Mouse (Mus musculus) lung, postnatal 0 days (tissue): ENCODE results near the gene 1700028K03Rik. TPM values are rescaled to one million over a fixed set of nuclear protein-coding genes. Genes with fewer than 3 reads are reported as not detected.

Experiments
- ATAC-seq: fragments of 200-750 bp; cut with Nextera tagmentation; 2 replicates; pipeline ENCODE4 v1.8.0; 2017; ENCODE audit warnings: moderate library complexity
- DNase-seq: peaks from one replicate; pipeline ENCODE4 v3.0.0-alpha.2; 2016; ENCODE audit warnings: low spot score
- H3K27ac ChIP-seq: fragments of 300-500 bp; sonication (generic); 2 replicates; pipeline ENCODE4 v1.5.1; 2014; ENCODE audit warnings: antibody characterized with exemption, mild to moderate bottlenecking, low read length, mixed read lengths
- H3K27me3 ChIP-seq: fragments of 300-500 bp; sonication (generic); replicated peaks from 2 replicates; pipeline ENCODE4 v1.6.1; 2014; ENCODE audit warnings: low read length, mixed read lengths; ENCODE audit not compliant: insufficient read depth
- H3K36me3 ChIP-seq: fragments of 300-500 bp; sonication (generic); 2 replicates; pipeline ENCODE4 v1.6.1; 2014; ENCODE audit warnings: low read length, mixed read lengths; ENCODE audit not compliant: insufficient read depth
- H3K4me1 ChIP-seq: fragments of 300-500 bp; sonication (generic); 2 replicates; pipeline ENCODE4 v1.6.1; 2014; ENCODE audit warnings: antibody characterized with exemption, low read depth, low read length, mixed read lengths; ENCODE audit not compliant: insufficient read depth
- H3K4me2 ChIP-seq: fragments of 300-500 bp; sonication (generic); replicated peaks from 2 replicates; pipeline ENCODE4 v1.6.1; 2014; ENCODE audit warnings: low read depth, mild to moderate bottlenecking, low read length, moderate library complexity, mixed read lengths
- H3K4me3 ChIP-seq: fragments of 300-500 bp; sonication (generic); 2 replicates; pipeline ENCODE4 v1.5.1; 2014; ENCODE audit warnings: low read depth, low read length
- H3K9ac ChIP-seq: fragments of 300-500 bp; sonication (generic); replicated peaks from 2 replicates; pipeline ENCODE4 v1.6.1; 2014; ENCODE audit warnings: low read depth, mild to moderate bottlenecking
- H3K9me3 ChIP-seq: fragments of 300-500 bp; sonication (generic); 2 replicates; pipeline ENCODE4 v1.6.1; 2016; ENCODE audit warnings: low read length, mixed read lengths
- CTCF ChIP-seq: IDR thresholded peaks from 2 replicates; pipeline ENCODE4 v1.5.1; 2016; ENCODE audit warnings: antibody characterized with exemption, mild to moderate bottlenecking
- EP300 ChIP-seq: IDR thresholded peaks from 2 replicates; pipeline ENCODE4 v1.6.1; 2016; ENCODE audit warnings: antibody characterized with exemption, mild to moderate bottlenecking, control low read depth
- WGBS: fragments of 180-500 bp; shearing (Covaris S2); extraction: QIAGEN DNeasy Blood & Tissue Kit; methylation state at CpG from one replicate; pipeline ENCODE4 v1.1.7; 2014; 5-methylcytosine and 5-hydroxymethylcytosine counted together
- polyA plus RNA-seq: library from polyadenylated mRNA; unstranded; fragments of >200 nt; fragmentation: Nextera tagmentation; extraction: Ambion mirVana; gene quantifications from 2 replicates; pipeline ENCODE4 v1.2.1, GENCODE M21; 2015

Gene 1700028K03Rik
- polyA plus RNA-seq, 1 experiment from 2014 or later, result 0.18 TPM

DNA sequence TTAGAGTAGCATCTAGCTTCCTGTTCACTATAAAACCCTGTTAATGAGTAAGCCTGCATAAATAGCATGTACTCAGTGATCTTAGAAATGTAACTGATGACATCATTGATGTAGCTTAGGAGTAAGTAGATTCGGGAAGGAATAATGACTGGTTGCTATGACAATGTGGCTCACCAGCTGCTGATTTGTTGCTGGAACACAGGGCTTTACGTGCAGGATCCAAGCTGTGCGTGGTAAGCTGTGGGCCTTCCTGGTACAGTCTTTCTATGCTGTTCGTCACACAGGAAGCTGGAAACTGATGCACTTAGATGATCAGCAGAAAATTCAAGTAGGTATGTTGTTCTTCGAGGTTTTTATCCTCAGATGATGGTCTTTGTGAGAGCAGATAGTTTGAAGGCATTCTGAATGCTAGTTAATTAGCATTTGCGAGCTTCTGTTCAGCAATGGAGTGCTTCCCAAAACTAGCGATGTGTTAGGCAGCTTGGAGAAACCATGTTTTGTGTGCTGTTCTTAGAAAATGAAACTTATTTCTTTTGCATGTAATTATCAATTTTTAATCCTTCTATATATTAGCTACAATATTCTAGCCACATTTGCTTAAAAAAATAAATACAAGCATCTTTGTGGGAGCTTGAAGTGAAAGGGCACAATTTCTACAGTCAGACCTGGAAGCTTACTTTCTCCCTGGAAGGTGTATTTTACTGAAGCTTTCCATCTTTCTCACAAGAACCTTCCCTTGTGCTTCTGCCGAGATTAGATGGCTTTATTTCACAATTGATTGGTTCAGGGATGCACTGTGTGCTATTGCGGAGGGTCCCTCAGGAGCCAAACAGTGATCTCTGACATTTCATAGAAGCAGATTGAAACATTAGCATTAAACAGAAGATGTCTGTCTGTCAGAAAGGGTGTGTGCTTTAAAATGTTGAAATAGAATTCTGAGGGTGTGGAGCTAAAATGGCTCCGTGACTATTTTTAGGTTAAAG lies 36.7 kb upstream of the 1700028K03Rik start:
- no peak overlapping the region for H3K27ac ChIP-seq
- H3K4me3 ChIP-seq, result no peak overlapping the region
- no peaks in the 10 kb centered on the region for H3K4me1 ChIP-seq
- ATAC-seq, result no peak
- no peak overlapping the region for H3K9ac ChIP-seq
- H3K9me3 ChIP-seq, result no peaks in the 10 kb centered on the region
- TF ChIP-seq EP300, result no peak
- TF ChIP-seq CTCF, result no peak
- no peaks in the 10 kb centered on the region for H3K27me3 ChIP-seq
- DNase-seq, result no peak
- no peaks in the 10 kb centered on the region for H3K36me3 ChIP-seq
- WGBS, result 74% methylated on average over 10 of the region's 10 CpGs
- no peak overlapping the region for H3K4me2 ChIP-seq

DNA sequence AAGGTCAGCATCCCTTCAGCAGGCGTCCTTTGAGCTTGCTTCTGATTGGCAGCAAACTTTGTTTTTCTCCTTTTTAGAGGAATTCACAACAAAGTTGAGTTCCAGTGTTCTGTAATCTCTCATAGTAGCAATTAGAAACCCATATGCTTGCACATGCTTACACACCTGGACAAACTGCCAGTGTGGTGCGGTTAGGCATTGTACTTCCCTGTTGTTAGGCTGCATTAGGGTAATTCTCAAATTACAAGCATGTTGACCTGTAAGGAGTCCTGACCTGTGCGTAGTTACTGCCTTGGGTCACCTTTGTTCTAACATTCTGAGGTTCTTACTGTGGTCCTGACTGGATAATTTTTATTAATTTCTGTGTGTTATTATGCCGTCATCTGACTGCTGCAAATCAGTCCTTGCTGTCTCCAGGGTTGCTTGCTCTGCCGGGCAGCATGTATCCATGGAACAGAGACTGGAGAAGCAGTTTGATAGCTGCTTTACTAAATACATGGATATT lies 35.7 kb upstream of the 1700028K03Rik start:
- H3K36me3 ChIP-seq, result no peaks in the 10 kb centered on the region
- ATAC-seq (no peak), DNase-seq (no peak)
- WGBS, result 68% methylated on average over 5 of the region's 5 CpGs
- no peak overlapping the region for H3K27ac ChIP-seq
- no peak overlapping the region for H3K4me3 ChIP-seq
- no peaks in the 10 kb centered on the region for H3K9me3 ChIP-seq
- H3K4me2 ChIP-seq, result no peak overlapping the region
- no peak overlapping the region for H3K9ac ChIP-seq
- TF ChIP-seq EP300, result no peak
- no peak for TF ChIP-seq CTCF
- no peaks in the 10 kb centered on the region for H3K4me1 ChIP-seq
- H3K27me3 ChIP-seq, result no peaks in the 10 kb centered on the region

DNA sequence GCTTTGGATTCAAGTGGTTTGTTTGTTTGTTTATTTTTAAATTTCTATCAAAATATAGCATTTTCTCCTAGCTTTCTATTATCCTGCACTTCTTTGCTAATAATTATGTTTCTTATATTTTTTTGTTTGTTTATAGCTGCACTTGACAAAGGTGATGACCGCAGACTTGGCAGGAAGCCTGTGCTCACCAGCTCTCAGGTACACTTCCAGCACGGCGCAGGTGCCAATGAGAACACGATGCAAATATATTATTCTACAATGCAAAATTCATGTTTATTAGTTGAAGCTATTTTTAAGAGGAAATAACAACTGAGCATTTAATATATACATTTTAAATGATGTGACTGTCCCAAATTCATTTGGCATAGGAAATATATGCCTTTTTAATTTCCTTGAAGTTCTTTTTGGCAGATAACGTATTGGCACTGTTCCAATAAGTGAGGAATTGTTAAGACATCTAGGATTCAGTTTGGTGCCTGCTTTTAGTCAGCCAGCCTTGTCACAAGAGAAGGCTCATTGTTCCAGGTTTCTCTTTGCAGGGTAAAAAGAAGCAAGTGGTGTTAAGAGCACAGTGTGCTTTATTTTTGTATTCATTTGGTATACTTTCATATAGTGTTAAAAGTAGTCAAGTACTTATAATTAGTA lies 34.5 kb upstream of the 1700028K03Rik start:
- DNase-seq, result no peak
- Histone ChIP-seq H3K27me3 (no peaks in the 10 kb centered on the region), H3K4me1 (no peaks in the 10 kb centered on the region), H3K27ac (no peak overlapping the region), H3K4me3 (no peak overlapping the region), H3K36me3 (no peaks in the 10 kb centered on the region), H3K9ac (no peak overlapping the region), H3K4me2 (no peak overlapping the region), H3K9me3 (no peaks in the 10 kb centered on the region)
- no peak for TF ChIP-seq EP300
- 72% methylated on average over 5 of the region's 5 CpGs for WGBS
- ATAC-seq, result no peak

DNA sequence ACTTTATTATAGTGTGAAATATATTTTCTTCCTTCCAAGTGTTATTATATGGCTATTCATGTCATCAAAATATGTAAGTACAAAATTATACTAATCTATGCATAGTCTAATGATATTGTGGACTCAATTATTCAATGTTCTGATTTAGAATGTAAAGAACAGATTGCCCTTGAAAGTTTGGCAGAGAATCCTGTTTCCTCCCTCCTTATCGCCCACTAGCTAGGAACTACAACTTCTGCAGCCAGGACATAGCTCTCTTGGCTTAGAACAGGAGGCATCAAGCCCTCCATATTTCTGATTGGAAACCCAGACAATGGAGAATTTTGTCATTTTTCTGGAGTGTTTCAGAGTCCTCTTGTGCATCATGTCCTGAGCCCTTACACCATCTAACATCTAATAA lies 33.8 kb upstream of the 1700028K03Rik start:
- H3K4me3 ChIP-seq, result no peak overlapping the region
- H3K9me3 ChIP-seq, result no peaks in the 10 kb centered on the region
- H3K27me3 ChIP-seq, result no peaks in the 10 kb centered on the region
- H3K27ac ChIP-seq, result no peak overlapping the region
- DNase-seq (no peak), ATAC-seq (no peak)
- no peaks in the 10 kb centered on the region for H3K36me3 ChIP-seq
- H3K4me1 ChIP-seq, result no peaks in the 10 kb centered on the region
- no peak overlapping the region for H3K4me2 ChIP-seq
- no peak for TF ChIP-seq CTCF
- TF ChIP-seq EP300, result no peak
- no peak overlapping the region for H3K9ac ChIP-seq
- 86% methylated on average over 1 of the region's 1 CpGs for WGBS

DNA sequence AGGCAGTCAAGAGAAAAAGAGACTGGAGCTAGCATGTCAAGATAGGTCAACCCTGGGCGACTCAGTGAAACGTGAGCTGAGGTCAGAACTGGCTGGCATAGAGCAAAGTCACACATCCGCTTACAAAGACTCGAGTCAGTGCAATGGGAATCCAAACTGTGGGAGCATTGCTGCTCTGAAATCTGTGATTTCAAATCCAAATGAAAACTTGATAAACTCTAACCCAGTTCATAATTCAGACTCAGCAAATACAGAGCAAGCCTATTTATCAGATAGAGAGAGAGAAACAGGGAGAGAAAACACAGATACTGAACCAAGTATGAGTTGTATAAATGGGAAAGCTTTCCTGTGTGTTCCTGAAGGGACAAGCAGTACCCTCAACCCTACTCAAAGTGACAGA lies 27.2 kb upstream of the 1700028K03Rik start, which contains the start of gene Gm42669:
Gene Gm42669, plus strand, starts transcription at position 301 of the 400 bp plus-strand sequence.
- 76% methylated on average over 4 of the region's 4 CpGs for WGBS
- H3K27me3 ChIP-seq, result no peaks in the 10 kb centered on the region
- no peak within 1 kb of the TSS for H3K27ac ChIP-seq
- ATAC-seq (no peak), DNase-seq (no peak)
- H3K9me3 ChIP-seq, result no peaks in the 10 kb centered on the region
- H3K4me2 ChIP-seq, result no peak within 1 kb of the TSS
- no peak within 1 kb of the TSS for H3K9ac ChIP-seq
- no peak within 1 kb of the TSS for H3K4me3 ChIP-seq
- no peaks in the 10 kb centered on the region for H3K4me1 ChIP-seq
- TF ChIP-seq EP300 (no peak), CTCF (no peak)
- H3K36me3 ChIP-seq, result no peaks in the 10 kb centered on the region

DNA sequence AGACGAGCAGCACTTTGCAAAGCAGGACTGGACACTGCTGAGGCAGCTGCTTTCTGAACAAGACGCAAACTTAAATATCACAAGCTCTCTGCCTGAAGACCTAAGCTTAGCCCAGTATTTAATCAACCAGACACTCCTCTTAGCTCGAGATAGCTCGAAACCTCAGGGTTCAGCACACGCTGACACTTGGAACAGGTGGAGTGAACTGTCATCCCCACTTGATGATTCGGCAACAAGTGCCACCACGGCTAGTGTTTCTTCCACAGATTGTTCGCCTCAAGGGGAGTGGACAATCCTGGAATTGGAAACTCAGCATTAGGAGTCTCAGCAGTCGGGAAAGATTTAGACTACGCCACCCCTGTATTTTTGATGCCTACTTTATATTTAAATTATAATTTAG lies 24.0 kb upstream of the 1700028K03Rik start:
- Histone ChIP-seq H3K9ac (no peak overlapping the region), H3K4me3 (no peak overlapping the region), H3K4me1 (no peaks in the 10 kb centered on the region), H3K9me3 (no peaks in the 10 kb centered on the region), H3K27me3 (no peaks in the 10 kb centered on the region), H3K36me3 (no peaks in the 10 kb centered on the region), H3K27ac (no peak overlapping the region), H3K4me2 (no peak overlapping the region)
- DNase-seq (no peak), ATAC-seq (no peak)
- TF ChIP-seq CTCF, result no peak
- no peak for TF ChIP-seq EP300
- 83% methylated on average over 10 of the region's 10 CpGs for WGBS
